Mouse (Mus musculus) bone marrow macrophage, adult 2 months (primary cell): ENCODE measurements around the gene Fut11. TPM values are rescaled to one million over a fixed set of nuclear protein-coding genes. Genes with fewer than 3 reads are reported as not detected.

Experiments used
- H3K27ac ChIP-seq: 2 replicates; pipeline ENCODE4 v1.5.1; 2012; ENCODE audit warnings: low read depth, low read length; ENCODE audit not compliant: insufficient read depth
- H3K4me1 ChIP-seq: 2 replicates; pipeline ENCODE4 v1.6.1; 2012; ENCODE audit warnings: low read length; ENCODE audit not compliant: control insufficient read depth, insufficient read depth
- H3K4me3 ChIP-seq: 2 replicates; pipeline ENCODE4 v1.5.1; 2012; ENCODE audit warnings: mild to moderate bottlenecking, low read length, moderate library complexity; ENCODE audit not compliant: insufficient read depth
- CTCF ChIP-seq: IDR thresholded peaks from 2 replicates; pipeline ENCODE4 v1.5.1; 2012; ENCODE audit warnings: low read depth, mild to moderate bottlenecking, low read length, moderate library complexity
- POLR2A ChIP-seq: IDR thresholded peaks from 2 replicates; pipeline ENCODE4 v1.6.1; 2012; ENCODE audit warnings: mild to moderate bottlenecking, low read depth, low read length, borderline replicate concordance
- polyA plus RNA-seq: library from polyadenylated mRNA; stranded (reverse); fragments of >200 nt; gene quantifications from 2 replicates; pipeline ENCODE4 v1.2.4, GENCODE M21; 2012; ENCODE audit not compliant: missing spikeins, insufficient read depth, insufficient read length

The Fut11 gene
- 18.5 and 19.0 TPM in 2 replicates for polyA plus RNA-seq

- H3K4me3 ChIP-seq = peak within 1 kb of the TSS; percentile 74
- peak within 1 kb of the TSS; percentile 73 for H3K27ac ChIP-seq
- H3K4me1 ChIP-seq = peaks cover 33% of the 10 kb centered on the region
- no peak for TF ChIP-seq POLR2A
- no peak for TF ChIP-seq CTCF
Measured at GRCm38 (mm10) chr14:20694884-20695760, at the start of gene Fut11. Gene Fut11, plus strand, starts transcription at chr14:20694968.

DNA sequence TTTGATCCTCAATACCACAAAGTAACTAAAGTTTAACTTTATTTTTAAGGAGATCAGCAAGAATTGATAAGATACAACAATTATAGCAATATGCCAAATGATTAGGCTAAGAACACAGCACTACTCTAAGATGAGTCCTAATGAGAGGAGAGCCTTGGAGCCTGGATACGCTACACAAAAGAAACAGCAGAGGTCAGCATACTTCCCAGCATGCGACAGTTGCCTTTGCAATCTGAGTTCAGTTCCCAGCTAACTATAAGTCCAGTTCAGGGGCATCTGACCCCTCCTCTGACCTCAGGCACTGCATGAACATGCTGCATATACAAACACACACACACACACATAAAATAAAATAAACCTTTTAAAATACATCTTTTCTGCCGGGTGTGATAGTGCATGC is 49.2 kb upstream of the Fut11 start:
- Histone ChIP-seq H3K4me1 (peaks cover 3% of the 10 kb centered on the region), H3K4me3 (no peak overlapping the region), H3K27ac (no peak overlapping the region)
- no peak; the same call in 1 of the 2 replicates for TF ChIP-seq CTCF
- TF ChIP-seq POLR2A = no peak

DNA sequence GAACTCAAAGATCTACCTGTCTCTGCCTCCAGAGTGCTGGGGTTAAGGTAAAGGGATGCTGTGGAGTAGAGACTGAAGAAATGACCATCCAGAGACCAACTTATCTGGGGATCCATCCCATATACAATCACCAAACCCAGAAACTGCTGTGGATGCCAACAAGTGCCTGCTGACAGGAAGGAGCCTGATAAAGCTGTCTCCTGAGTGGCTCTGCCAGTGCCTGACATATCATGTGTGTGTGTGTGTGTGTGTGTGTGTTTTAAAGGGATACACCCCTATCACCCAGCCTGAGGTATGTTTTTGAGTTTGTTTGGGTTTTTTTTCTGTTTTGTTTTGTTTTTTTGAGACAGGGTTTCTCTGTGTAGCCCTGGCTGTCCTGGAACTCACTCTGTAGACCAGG is 48.4 kb upstream of the Fut11 start:
- no peak overlapping the region for H3K27ac ChIP-seq
- TF ChIP-seq CTCF (no peak), POLR2A (no peak)
- H3K4me3 ChIP-seq = no peak overlapping the region
- H3K4me1 ChIP-seq = peaks cover 3% of the 10 kb centered on the region

DNA sequence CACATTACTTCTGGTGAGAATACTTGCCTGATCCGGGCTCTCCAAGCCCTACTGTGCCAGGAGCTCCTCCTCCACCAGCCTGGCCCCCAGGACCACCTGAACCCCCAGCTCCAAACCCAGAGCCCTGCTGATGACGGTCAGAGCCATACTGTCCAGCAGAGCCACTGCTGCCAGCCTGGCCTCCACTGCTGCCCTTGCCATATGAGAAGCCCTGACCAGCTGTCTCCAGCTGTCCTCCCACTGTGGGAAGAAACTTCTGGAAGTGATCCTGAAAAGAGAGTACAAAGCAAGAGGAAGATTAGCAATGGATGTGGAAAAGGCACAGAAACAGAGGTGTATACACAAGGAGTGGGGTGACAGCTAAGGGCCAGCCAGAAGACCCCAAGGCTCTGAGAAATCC is 43.8 kb upstream of the Fut11 start:
- no peak overlapping the region for H3K27ac ChIP-seq
- TF ChIP-seq CTCF (no peak), POLR2A (no peak)
- H3K4me3 ChIP-seq = no peak overlapping the region
- peaks cover 32% of the 10 kb centered on the region for H3K4me1 ChIP-seq

GRCm38 (mm10) chr14:20651722-20652256 is 43.0 kb upstream of the Fut11 start:
- Histone ChIP-seq H3K4me3 (no peak overlapping the region), H3K27ac (no peak overlapping the region), H3K4me1 (peaks cover 37% of the 10 kb centered on the region)
- TF ChIP-seq POLR2A = no peak
- no peak for TF ChIP-seq CTCF

- Histone ChIP-seq H3K4me1 (peaks cover 37% of the 10 kb centered on the region), H3K27ac (peak overlapping the region; percentile 92), H3K4me3 (no peak overlapping the region)
- TF ChIP-seq CTCF (no peak), POLR2A (no peak)
Measured at GRCm38 (mm10) chr14:20654690-20655421, 39.9 kb upstream of the Fut11 start.

DNA sequence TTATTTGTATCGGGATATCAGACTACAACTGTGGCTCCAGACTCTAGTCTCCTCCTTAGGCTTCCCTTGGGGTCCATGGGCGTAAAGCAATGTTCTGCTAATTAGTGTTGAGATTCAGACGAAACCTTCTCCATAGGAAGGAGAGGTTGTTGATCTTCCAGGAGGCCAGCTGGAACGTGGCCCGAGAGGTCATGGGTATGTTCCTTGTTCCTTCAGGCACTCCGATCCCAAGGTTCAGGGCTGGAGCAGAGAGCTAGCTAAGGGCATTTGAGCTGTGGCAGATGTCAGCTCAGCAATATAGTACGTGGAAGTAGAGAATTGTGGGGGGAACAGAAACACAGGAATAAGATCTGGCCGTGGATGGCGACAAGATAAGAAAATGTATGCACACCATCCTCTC is 39.0 kb upstream of the Fut11 start:
- Histone ChIP-seq H3K4me1 (peaks cover 39% of the 10 kb centered on the region), H3K27ac (peak overlapping the region; percentile 92), H3K4me3 (no peak overlapping the region)
- no peak for TF ChIP-seq CTCF
- no peak for TF ChIP-seq POLR2A

GRCm38 (mm10) chr14:20656361-20656760 is 38.4 kb upstream of the Fut11 start, which contains the start of gene Myoz1:
Gene Myoz1, minus strand, starts transcription at chr14:20656540.
- TF ChIP-seq CTCF = no peak
- TF ChIP-seq POLR2A = no peak
- no peak within 1 kb of the TSS for H3K4me3 ChIP-seq
- H3K27ac ChIP-seq = peak within 1 kb of the TSS; percentile 92
- peaks cover 40% of the 10 kb centered on the region for H3K4me1 ChIP-seq

DNA sequence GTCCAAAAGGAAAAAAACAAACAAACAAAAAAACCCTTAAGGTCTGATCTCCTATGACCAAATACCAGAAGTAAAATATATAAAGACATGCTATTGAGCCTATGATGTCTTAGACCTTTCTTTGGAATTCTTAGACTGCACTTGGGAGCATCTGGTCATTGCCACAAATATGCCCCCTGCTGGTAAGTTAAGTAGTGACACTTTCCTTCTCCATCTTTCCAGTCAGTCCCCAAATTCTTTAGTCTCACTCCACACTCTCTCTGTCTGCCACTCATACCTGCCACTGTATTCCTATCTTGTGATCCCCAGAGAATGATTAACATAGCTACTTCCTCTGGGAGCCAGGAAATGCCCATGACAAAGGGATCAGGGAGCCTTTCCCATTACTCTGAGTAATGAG is 36.4 kb upstream of the Fut11 start:
- H3K27ac ChIP-seq = no peak overlapping the region
- TF ChIP-seq CTCF (no peak), POLR2A (no peak)
- H3K4me1 ChIP-seq = peaks cover 31% of the 10 kb centered on the region
- H3K4me3 ChIP-seq = no peak overlapping the region
